Mouse (Mus musculus): ENCODE data around the gene 1700025C18Rik. TPM values are rescaled to one million over a fixed set of nuclear protein-coding genes. Genes with fewer than 3 reads are reported as not detected.
A peak's percentile ranks its signal among the peaks of the same experiment; 100 is the strongest.

The 1700025C18Rik gene
- total and polyA plus RNA-seq, 3 experiments, result not detected

DNA sequence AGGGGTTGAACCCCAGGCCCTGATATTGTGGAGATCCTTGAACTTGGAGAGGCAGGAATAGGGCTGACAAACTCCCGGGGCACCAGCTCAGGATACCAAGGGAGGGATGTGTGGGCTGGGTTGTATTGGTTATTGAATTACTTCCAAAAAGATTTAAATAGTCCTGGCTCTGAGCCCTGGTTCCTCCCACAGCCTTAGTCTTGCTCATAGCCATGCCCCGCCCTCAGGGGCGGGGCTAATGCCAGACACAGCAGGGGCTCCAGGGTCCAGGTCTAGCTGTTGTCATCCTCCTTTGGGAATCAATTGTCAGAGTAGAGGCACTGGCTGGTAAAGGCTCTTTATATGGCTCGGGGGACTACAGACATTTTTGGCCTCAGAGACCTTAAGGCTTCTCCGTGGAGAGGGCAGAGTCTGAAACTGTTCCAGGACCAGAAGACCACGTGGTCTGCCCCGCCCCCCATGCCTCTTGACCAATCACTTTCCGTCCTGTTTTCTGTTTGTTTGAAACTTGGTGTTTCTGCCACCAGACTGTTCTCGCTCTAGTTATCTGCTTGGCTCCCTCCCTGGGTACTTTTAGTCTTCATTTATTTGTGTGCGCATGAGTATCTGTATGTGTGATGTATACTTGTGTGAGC is 30.8 kb upstream of the 1700025C18Rik start:
- WGBS, result 26% methylated on average over 10 of the region's 10 CpGs
- intact Hi-C loops (cut with DNase I), result no loop called here
- Histone ChIP-seq H3K9ac (ENCODE audit: low read depth, low read length) (no peak overlapping the region), H3K79me2 (replicated peaks; ENCODE audit: control insufficient read depth, insufficient read depth, low read length) (no peaks in the 10 kb centered on the region), H3K36me3 (ENCODE audit: control insufficient read depth, insufficient read depth, low read length) (no peaks in the 10 kb centered on the region), H3K27me3 (ENCODE audit: control insufficient read depth, insufficient read depth, low read length) (peaks cover 6% of the 10 kb centered on the region; the same call in 1 of the 2 replicates), H3K4me1 (ENCODE audit: control insufficient read depth, insufficient read depth, low read length) (no peaks in the 10 kb centered on the region), H3K4me3 (no peak overlapping the region), H3K27ac (no peak overlapping the region)
- no peak for DNase-seq
- no peak for TF ChIP-seq CTCF (IDR thresholded peaks at IDR 0.05)
- TF ChIP-seq EP300 (IDR thresholded peaks at IDR 0.05; ENCODE audit: insufficient read depth, low read depth, low read length), result no peak
- TF ChIP-seq POLR2A (IDR thresholded peaks at IDR 0.05; ENCODE audit: insufficient read depth, low read depth, low read length), result no peak

DNA sequence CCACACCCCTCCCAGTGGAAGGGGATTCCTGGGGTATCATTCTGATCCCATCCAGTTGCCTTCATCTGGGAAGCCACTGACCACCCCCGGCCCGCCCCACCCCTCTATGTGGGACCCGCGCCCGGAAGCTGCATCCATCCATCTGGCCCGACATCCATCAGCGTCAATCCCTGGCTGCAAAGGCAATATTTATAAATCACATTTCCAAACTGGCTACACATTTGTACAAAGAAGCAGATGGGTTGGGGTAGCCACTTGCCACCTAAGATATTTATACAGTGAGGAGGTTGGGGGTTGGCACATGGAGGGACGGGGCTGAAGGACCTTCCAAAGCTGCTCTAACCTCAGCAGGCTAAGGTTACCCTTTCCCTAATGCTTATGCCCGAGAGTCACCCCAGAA is 30.2 kb upstream of the 1700025C18Rik start:
- intact Hi-C loops (cut with DNase I), result no loop called here
- Histone ChIP-seq H3K4me3 (no peak overlapping the region), H3K4me1 (ENCODE audit: control insufficient read depth, insufficient read depth, low read length) (no peaks in the 10 kb centered on the region), H3K9ac (ENCODE audit: low read depth, low read length) (no peak overlapping the region), H3K79me2 (replicated peaks; ENCODE audit: control insufficient read depth, insufficient read depth, low read length) (no peaks in the 10 kb centered on the region), H3K27ac (no peak overlapping the region), H3K36me3 (ENCODE audit: control insufficient read depth, insufficient read depth, low read length) (no peaks in the 10 kb centered on the region), H3K27me3 (ENCODE audit: control insufficient read depth, insufficient read depth, low read length) (peaks cover 10% of the 10 kb centered on the region)
- WGBS, result 80% methylated on average over 9 of the region's 9 CpGs
- DNase-seq, result no peak
- TF ChIP-seq POLR2A (IDR thresholded peaks at IDR 0.05; ENCODE audit: insufficient read depth, low read depth, low read length) (no peak), EP300 (IDR thresholded peaks at IDR 0.05; ENCODE audit: insufficient read depth, low read depth, low read length) (no peak), CTCF (IDR thresholded peaks at IDR 0.05) (no peak)

DNA sequence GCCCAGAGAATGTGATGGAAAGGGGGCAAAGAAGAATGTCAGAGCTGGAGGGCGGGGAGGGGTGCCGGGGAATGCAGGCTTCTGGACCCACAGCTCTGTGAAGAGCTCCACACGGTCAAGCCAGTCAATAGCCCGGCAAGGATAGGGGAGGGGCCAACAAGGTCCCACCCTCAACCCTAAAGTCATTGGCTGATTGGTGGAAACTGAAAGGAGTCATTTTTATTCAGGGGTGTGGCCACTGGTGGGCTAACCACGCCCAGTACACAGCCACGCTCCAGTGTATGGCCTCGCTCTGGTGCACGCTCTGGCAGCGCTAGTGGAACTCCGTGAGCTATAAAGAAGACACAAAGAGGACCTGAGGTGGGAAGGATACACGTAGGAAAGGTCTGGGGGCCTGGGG is 23.2 kb upstream of the 1700025C18Rik start:
- 30% methylated on average over 11 of the region's 11 CpGs for WGBS
- Histone ChIP-seq H3K9ac (ENCODE audit: low read depth, low read length) (no peak overlapping the region), H3K4me1 (ENCODE audit: control insufficient read depth, insufficient read depth, low read length) (no peaks in the 10 kb centered on the region), H3K27ac (no peak overlapping the region), H3K27me3 (ENCODE audit: control insufficient read depth, insufficient read depth, low read length) (peaks cover 23% of the 10 kb centered on the region), H3K4me3 (no peak overlapping the region), H3K36me3 (ENCODE audit: control insufficient read depth, insufficient read depth, low read length) (no peaks in the 10 kb centered on the region), H3K79me2 (replicated peaks; ENCODE audit: control insufficient read depth, insufficient read depth, low read length) (no peaks in the 10 kb centered on the region)
- TF ChIP-seq POLR2A (IDR thresholded peaks at IDR 0.05; ENCODE audit: insufficient read depth, low read depth, low read length) (no peak), CTCF (IDR thresholded peaks at IDR 0.05) (no peak)
- intact Hi-C loops (cut with DNase I), result loop anchor here (2.0 kb wide), 1 partner anchor 161 kb away; no protein-coding TSS in a partner anchor
- DNase-seq, result no peak

DNA sequence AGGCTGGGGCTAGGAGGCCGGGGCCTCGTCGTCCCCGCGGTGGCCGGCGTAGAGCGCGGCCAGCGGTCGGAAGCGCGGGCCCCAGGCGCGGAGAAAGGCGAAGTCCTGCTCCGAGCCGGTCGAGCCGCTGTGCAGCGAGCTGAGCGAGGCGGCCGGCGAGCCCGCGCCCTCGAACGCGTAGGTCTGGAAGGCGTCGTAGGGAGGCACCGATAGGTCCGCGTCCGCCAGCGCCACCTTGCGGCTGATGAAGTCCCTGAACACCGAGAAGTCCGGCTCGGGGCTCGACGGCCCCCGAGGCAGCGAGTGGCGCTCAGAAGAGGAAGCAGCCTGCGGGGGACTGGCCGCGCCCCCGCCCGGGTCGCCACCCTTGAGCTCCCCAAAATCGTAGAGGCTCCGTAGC is 21.6 kb upstream of the 1700025C18Rik start:
- Histone ChIP-seq H3K4me3 (no peak overlapping the region), H3K79me2 (replicated peaks; ENCODE audit: control insufficient read depth, insufficient read depth, low read length) (no peaks in the 10 kb centered on the region), H3K27ac (no peak overlapping the region), H3K27me3 (ENCODE audit: control insufficient read depth, insufficient read depth, low read length) (peaks cover 23% of the 10 kb centered on the region), H3K9ac (ENCODE audit: low read depth, low read length) (no peak overlapping the region), H3K4me1 (ENCODE audit: control insufficient read depth, insufficient read depth, low read length) (no peaks in the 10 kb centered on the region), H3K36me3 (ENCODE audit: control insufficient read depth, insufficient read depth, low read length) (no peaks in the 10 kb centered on the region)
- 1% methylated on average over 54 of the region's 54 CpGs for WGBS
- peak; percentile 78 to 85 for DNase-seq
- intact Hi-C loops (cut with DNase I), result loop anchor here (1.0 to 2.0 kb wide), 2 partner anchors 37 to 159 kb away; no protein-coding TSS in a partner anchor
- no peak for TF ChIP-seq POLR2A (IDR thresholded peaks at IDR 0.05; ENCODE audit: insufficient read depth, low read depth, low read length)
- TF ChIP-seq CTCF (IDR thresholded peaks at IDR 0.05), result peak; percentile 89

DNA sequence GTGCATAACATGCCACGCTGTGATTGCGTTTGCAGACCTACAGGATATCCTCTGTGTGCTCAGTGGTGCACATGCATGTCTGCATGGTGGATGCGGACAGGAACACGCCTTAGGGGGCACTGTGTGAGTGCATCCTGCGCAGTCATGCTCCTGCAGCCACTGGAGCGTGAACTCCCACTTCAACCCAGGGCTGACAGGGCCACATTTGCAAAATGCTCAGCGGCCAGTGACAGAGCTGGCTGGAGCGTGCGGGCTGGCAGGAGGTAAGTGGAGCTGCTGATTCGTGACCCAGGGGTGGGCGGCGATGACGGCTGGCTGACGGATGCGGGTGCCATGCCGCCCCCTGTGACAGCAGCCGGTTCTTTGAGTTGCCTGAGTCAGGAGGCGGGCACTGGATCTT is 16.0 kb upstream of the 1700025C18Rik start:
- H3K27me3 ChIP-seq (ENCODE audit: control insufficient read depth, insufficient read depth, low read length), result peaks cover 8% of the 10 kb centered on the region

DNA sequence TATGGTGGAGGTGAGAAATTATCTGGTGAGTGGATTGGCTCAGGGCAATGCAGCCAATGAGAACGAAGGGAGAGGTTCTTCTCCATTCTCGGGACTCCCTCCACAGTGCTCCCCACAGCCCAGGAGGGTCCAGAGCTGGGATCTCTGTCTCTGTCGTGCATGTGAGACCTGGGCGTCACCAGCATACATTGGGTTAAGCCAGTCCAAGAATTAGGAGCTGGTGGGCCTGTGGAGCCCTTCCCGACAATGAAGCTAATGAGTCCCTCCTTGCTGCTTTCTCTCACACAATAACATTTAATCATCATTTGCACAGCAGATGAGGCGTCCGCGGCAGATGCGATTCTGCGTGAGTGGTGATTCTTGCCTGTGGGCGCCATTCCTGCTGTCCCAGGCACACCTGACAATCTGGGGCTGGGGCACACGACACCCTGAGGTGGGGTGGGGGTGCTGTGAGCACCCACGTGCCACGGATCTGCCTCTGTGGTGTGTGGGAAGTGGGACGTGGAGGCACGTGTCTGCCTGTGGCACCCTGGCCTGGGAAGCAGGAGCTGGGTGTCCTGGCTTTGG is 15.0 kb upstream of the 1700025C18Rik start:
- H3K36me3 ChIP-seq (ENCODE audit: control insufficient read depth, insufficient read depth, low read length), result no peaks in the 10 kb centered on the region
- intact Hi-C loops (cut with DNase I), result no loop called here
- WGBS, result 73% methylated on average over 16 of the region's 16 CpGs
- H3K27me3 ChIP-seq (ENCODE audit: control insufficient read depth, insufficient read depth, low read length), result peaks cover 3% of the 10 kb centered on the region; the same call in 1 of the 2 replicates
- H3K4me3 ChIP-seq, result no peak overlapping the region
- H3K9ac ChIP-seq (ENCODE audit: low read depth, low read length), result no peak overlapping the region
- no peak overlapping the region for H3K27ac ChIP-seq
- H3K79me2 ChIP-seq (replicated peaks; ENCODE audit: control insufficient read depth, insufficient read depth, low read length), result no peaks in the 10 kb centered on the region
- DNase-seq, result no peak
- no peaks in the 10 kb centered on the region for H3K4me1 ChIP-seq (ENCODE audit: control insufficient read depth, insufficient read depth, low read length)
- TF ChIP-seq EP300 (IDR thresholded peaks at IDR 0.05; ENCODE audit: insufficient read depth, low read depth, low read length), result no peak
- no peak for TF ChIP-seq POLR2A (IDR thresholded peaks at IDR 0.05; ENCODE audit: insufficient read depth, low read depth, low read length)
- no peak for TF ChIP-seq CTCF (IDR thresholded peaks at IDR 0.05)

More for the DNA sequence above, 16.0 kb upstream of the 1700025C18Rik start:
- no peaks in the 10 kb centered on the region for H3K79me2 ChIP-seq (replicated peaks; ENCODE audit: control insufficient read depth, insufficient read depth, low read length)
- H3K4me1 ChIP-seq (ENCODE audit: control insufficient read depth, insufficient read depth, low read length), result no peaks in the 10 kb centered on the region
- H3K9ac ChIP-seq (ENCODE audit: low read depth, low read length), result no peak overlapping the region
- intact Hi-C loops (cut with DNase I), result no loop called here
- TF ChIP-seq POLR2A (IDR thresholded peaks at IDR 0.05; ENCODE audit: insufficient read depth, low read depth, low read length), result no peak
- no peak for TF ChIP-seq EP300 (IDR thresholded peaks at IDR 0.05; ENCODE audit: insufficient read depth, low read depth, low read length)
- no peak for TF ChIP-seq CTCF (IDR thresholded peaks at IDR 0.05)
- 22% methylated on average over 18 of the region's 18 CpGs for WGBS
- no peak overlapping the region for H3K4me3 ChIP-seq
- no peaks in the 10 kb centered on the region for H3K36me3 ChIP-seq (ENCODE audit: control insufficient read depth, insufficient read depth, low read length)
- H3K27ac ChIP-seq, result no peak overlapping the region
- DNase-seq, result no peak
